Mouse (Mus musculus): ENCODE measurements around the gene Mrps15. TPM values are rescaled to one million over a fixed set of nuclear protein-coding genes. Genes with fewer than 3 reads are reported as not detected.

Gene Mrps15
- polyA plus RNA-seq, 1 experiment from 2014 or later = 140 TPM

DNA sequence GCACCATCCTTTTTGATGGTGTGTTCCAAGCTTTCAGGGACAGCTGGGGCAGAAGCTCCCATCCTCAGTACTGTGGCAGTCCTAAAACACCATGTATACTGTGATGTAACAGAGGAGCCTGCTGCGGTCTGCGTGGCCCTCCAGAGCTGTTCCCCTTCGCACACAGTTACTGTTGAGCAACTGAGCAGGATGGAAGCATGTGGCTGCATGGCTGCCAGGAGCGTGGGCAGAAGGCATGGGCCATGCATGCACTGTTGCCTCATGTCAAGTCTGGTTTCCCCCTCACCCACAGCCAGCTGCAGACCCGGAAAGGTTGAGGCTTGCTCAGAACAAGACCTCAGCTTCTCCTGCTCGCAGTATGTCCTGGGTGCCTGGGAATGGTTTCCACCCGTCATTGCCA is 18.5 kb downstream of the Mrps15 start:
- Histone ChIP-seq H3K9me3 (ENCODE audit: control insufficient read depth, low read length) (no peaks in the 10 kb centered on the region), H3K27ac (ENCODE audit: low read depth, low read length) (no peak overlapping the region), H3K27me3 (ENCODE audit: control insufficient read depth, insufficient read depth, low read length) (no peaks in the 10 kb centered on the region), H3K36me3 (ENCODE audit: control insufficient read depth, insufficient read depth, low read length) (no peaks in the 10 kb centered on the region), H3K9ac (ENCODE audit: low read length) (no peak overlapping the region), H3K4me1 (ENCODE audit: control insufficient read depth, insufficient read depth, low read length) (no peaks in the 10 kb centered on the region), H3K4me2 (no peak overlapping the region), H3K4me3 (ENCODE audit: low read depth, low read length) (no peak overlapping the region)
- ATAC-seq (ENCODE audit: low FRiP score) = no peak
- DNase-seq (ENCODE audit: low spot score, missing footprints) = no peak
- WGBS = 84% methylated on average over 7 of the region's 7 CpGs

DNA sequence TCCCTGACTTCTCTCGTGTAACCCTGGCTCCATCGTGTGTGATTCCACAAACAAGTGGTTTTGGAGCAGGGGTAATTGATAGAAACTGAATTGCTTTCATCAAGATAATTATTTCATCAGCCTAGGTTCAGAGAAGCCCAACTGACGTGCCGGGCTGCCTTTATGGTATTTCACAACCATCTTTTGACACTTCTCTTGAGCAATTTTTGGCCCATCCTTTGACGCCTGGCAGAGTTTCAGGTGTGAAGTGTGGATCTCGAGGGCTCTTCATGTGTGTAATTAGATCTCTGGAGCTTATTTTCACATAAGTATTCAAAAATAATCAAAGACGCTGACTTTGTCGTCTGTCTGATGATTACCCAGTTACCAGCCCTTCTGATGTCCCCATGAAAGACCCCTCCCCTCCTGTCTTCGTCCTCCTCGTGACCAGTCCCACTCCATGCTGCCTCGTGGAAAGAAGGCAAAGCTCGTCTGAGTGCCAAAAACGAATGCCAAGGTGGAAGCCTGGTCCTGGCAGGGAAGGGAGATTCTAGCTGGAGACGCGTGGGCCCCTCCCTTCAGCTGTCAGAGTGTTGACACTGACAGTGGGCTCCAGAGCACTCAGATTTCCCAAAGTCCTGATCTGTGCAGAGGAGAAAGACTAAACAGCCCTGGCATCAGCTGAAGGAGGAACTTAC is 20.8 kb downstream of the Mrps15 start:
- WGBS = 84% methylated on average over 15 of the region's 15 CpGs
- Histone ChIP-seq H3K9me3 (ENCODE audit: control insufficient read depth, low read length) (no peaks in the 10 kb centered on the region), H3K4me1 (ENCODE audit: control insufficient read depth, insufficient read depth, low read length) (no peaks in the 10 kb centered on the region), H3K4me2 (no peak overlapping the region), H3K27me3 (ENCODE audit: control insufficient read depth, insufficient read depth, low read length) (no peaks in the 10 kb centered on the region), H3K27ac (ENCODE audit: low read depth, low read length) (no peak overlapping the region), H3K4me3 (ENCODE audit: low read depth, low read length) (no peak overlapping the region), H3K36me3 (ENCODE audit: control insufficient read depth, insufficient read depth, low read length) (no peaks in the 10 kb centered on the region), H3K9ac (ENCODE audit: low read length) (no peak overlapping the region)
- DNase-seq (ENCODE audit: low spot score, missing footprints) (no peak), ATAC-seq (ENCODE audit: low FRiP score) (no peak)

DNA sequence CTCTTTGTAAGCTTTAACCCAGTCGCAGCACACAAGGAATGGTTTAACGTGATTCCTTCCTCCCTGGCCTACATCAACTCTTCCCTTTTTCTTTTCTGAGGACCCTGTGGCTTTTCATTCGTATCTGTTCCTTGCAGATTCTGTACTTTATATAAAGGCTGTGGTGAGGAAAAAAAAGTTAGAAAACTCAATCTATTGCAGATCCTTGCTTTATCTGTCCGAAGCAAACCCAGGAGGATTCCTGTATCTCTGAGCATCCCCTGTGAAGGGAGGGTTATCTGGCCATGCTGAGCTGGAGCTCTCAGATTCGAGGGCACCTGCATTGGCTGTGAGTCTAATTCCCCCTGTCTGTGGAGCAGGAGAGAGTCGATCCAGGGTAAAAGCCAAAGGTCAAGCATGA is 22.1 kb downstream of the Mrps15 start:
- H3K9me3 ChIP-seq (ENCODE audit: control insufficient read depth, low read length) = no peaks in the 10 kb centered on the region
- 89% methylated on average over 6 of the region's 6 CpGs for WGBS
- H3K9ac ChIP-seq (ENCODE audit: low read length) = no peak overlapping the region
- H3K36me3 ChIP-seq (ENCODE audit: control insufficient read depth, insufficient read depth, low read length) = no peaks in the 10 kb centered on the region
- DNase-seq (ENCODE audit: low spot score, missing footprints) = no peak
- H3K4me3 ChIP-seq (ENCODE audit: low read depth, low read length) = no peak overlapping the region
- no peaks in the 10 kb centered on the region for H3K4me1 ChIP-seq (ENCODE audit: control insufficient read depth, insufficient read depth, low read length)
- H3K27ac ChIP-seq (ENCODE audit: low read depth, low read length) = no peak overlapping the region
- no peaks in the 10 kb centered on the region for H3K27me3 ChIP-seq (ENCODE audit: control insufficient read depth, insufficient read depth, low read length)
- no peak overlapping the region for H3K4me2 ChIP-seq
- ATAC-seq (ENCODE audit: low FRiP score) = no peak

- Histone ChIP-seq H3K4me2 (no peak overlapping the region), H3K27ac (ENCODE audit: low read depth, low read length) (no peak overlapping the region), H3K27me3 (ENCODE audit: control insufficient read depth, insufficient read depth, low read length) (no peaks in the 10 kb centered on the region), H3K36me3 (ENCODE audit: control insufficient read depth, insufficient read depth, low read length) (no peaks in the 10 kb centered on the region), H3K4me3 (ENCODE audit: low read depth, low read length) (no peak overlapping the region), H3K9ac (ENCODE audit: low read length) (no peak overlapping the region), H3K9me3 (ENCODE audit: control insufficient read depth, low read length) (no peaks in the 10 kb centered on the region), H3K4me1 (ENCODE audit: control insufficient read depth, insufficient read depth, low read length) (no peaks in the 10 kb centered on the region)
- 83% methylated on average over 6 of the region's 6 CpGs for WGBS
- ATAC-seq (ENCODE audit: low FRiP score) (no peak), DNase-seq (ENCODE audit: low spot score, missing footprints) (no peak)
Measured at GRCm38 (mm10) chr4:126077833-126078232, 31.1 kb downstream of the Mrps15 start.

GRCm38 (mm10) chr4:126079266-126079665 is 32.5 kb downstream of the Mrps15 start:
- Histone ChIP-seq H3K4me3 (ENCODE audit: low read depth, low read length) (no peak overlapping the region), H3K36me3 (ENCODE audit: control insufficient read depth, insufficient read depth, low read length) (no peaks in the 10 kb centered on the region), H3K4me2 (no peak overlapping the region), H3K9me3 (ENCODE audit: control insufficient read depth, low read length) (no peaks in the 10 kb centered on the region), H3K9ac (ENCODE audit: low read length) (no peak overlapping the region), H3K27me3 (ENCODE audit: control insufficient read depth, insufficient read depth, low read length) (no peaks in the 10 kb centered on the region), H3K27ac (ENCODE audit: low read depth, low read length) (no peak overlapping the region), H3K4me1 (ENCODE audit: control insufficient read depth, insufficient read depth, low read length) (no peaks in the 10 kb centered on the region)
- ATAC-seq (ENCODE audit: low FRiP score) (no peak), DNase-seq (ENCODE audit: low spot score, missing footprints) (peak; percentile 81)
- WGBS = 84% methylated on average over 4 of the region's 4 CpGs

- no peak overlapping the region for H3K4me3 ChIP-seq (ENCODE audit: low read depth, low read length)
- DNase-seq (ENCODE audit: low spot score, missing footprints) = no peak
- 92% methylated on average over 1 of the region's 1 CpGs for WGBS
- H3K27me3 ChIP-seq (ENCODE audit: control insufficient read depth, insufficient read depth, low read length) = no peaks in the 10 kb centered on the region
- no peaks in the 10 kb centered on the region for H3K36me3 ChIP-seq (ENCODE audit: control insufficient read depth, insufficient read depth, low read length)
- no peak overlapping the region for H3K4me2 ChIP-seq
- H3K9ac ChIP-seq (ENCODE audit: low read length) = no peak overlapping the region
- H3K4me1 ChIP-seq (ENCODE audit: control insufficient read depth, insufficient read depth, low read length) = no peaks in the 10 kb centered on the region
- no peaks in the 10 kb centered on the region for H3K9me3 ChIP-seq (ENCODE audit: control insufficient read depth, low read length)
- no peak for ATAC-seq (ENCODE audit: low FRiP score)
- H3K27ac ChIP-seq (ENCODE audit: low read depth, low read length) = no peak overlapping the region
Measured at GRCm38 (mm10) chr4:126081601-126082000, 34.9 kb downstream of the Mrps15 start.

- no peak overlapping the region for H3K4me2 ChIP-seq
- H3K4me1 ChIP-seq (ENCODE audit: control insufficient read depth, insufficient read depth, low read length) = no peaks in the 10 kb centered on the region
- ATAC-seq (ENCODE audit: low FRiP score) = no peak
- H3K4me3 ChIP-seq (ENCODE audit: low read depth, low read length) = no peak overlapping the region
- no peak for DNase-seq (ENCODE audit: low spot score, missing footprints)
- H3K9ac ChIP-seq (ENCODE audit: low read length) = no peak overlapping the region
- H3K27me3 ChIP-seq (ENCODE audit: control insufficient read depth, insufficient read depth, low read length) = no peaks in the 10 kb centered on the region
- no peak overlapping the region for H3K27ac ChIP-seq (ENCODE audit: low read depth, low read length)
- no peaks in the 10 kb centered on the region for H3K9me3 ChIP-seq (ENCODE audit: control insufficient read depth, low read length)
- no peaks in the 10 kb centered on the region for H3K36me3 ChIP-seq (ENCODE audit: control insufficient read depth, insufficient read depth, low read length)
- WGBS = 91% methylated on average over 9 of the region's 9 CpGs
Measured at GRCm38 (mm10) chr4:126083021-126083420, 36.3 kb downstream of the Mrps15 start.

GRCm38 (mm10) chr4:126084382-126084781 is 37.7 kb downstream of the Mrps15 start:
- no peak overlapping the region for H3K4me2 ChIP-seq
- no peaks in the 10 kb centered on the region for H3K36me3 ChIP-seq (ENCODE audit: control insufficient read depth, insufficient read depth, low read length)
- H3K4me3 ChIP-seq (ENCODE audit: low read depth, low read length) = no peak overlapping the region
- WGBS = 66% methylated on average over 8 of the region's 8 CpGs
- no peak overlapping the region for H3K27ac ChIP-seq (ENCODE audit: low read depth, low read length)
- H3K9me3 ChIP-seq (ENCODE audit: control insufficient read depth, low read length) = no peaks in the 10 kb centered on the region
- no peak for DNase-seq (ENCODE audit: low spot score, missing footprints)
- ATAC-seq (ENCODE audit: low FRiP score) = no peak
- H3K4me1 ChIP-seq (ENCODE audit: control insufficient read depth, insufficient read depth, low read length) = no peaks in the 10 kb centered on the region
- H3K27me3 ChIP-seq (ENCODE audit: control insufficient read depth, insufficient read depth, low read length) = no peaks in the 10 kb centered on the region
- H3K9ac ChIP-seq (ENCODE audit: low read length) = no peak overlapping the region

DNA sequence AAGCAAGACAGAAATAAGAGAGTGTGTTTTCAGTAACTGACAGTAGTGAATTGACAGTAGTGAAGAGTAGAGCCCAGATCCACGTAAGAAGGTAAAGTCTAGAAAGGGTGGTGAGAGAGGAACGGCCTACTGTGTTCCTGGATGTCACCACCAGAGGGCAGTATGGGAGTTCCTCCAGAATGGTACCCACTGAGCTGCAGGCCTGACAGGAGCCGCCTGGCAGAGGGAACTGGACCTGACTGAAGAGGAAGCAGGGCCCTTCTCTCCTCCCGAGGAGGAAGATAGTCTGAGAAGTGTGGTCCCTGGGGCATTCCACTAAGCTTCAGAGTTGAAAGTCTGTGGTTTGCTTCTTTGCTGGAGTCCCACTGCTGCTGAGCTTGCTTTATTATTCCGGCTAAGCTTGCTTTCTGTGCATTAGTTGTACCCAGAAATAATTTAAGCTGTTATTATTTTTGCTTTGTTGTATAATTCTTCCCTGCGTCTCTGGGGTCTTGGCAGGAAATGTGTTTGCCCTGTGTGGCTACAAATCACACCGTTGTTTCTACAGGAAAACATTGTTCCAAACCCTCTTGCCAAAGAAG is 39.4 kb downstream of the Mrps15 start:
- Histone ChIP-seq H3K9me3 (ENCODE audit: control insufficient read depth, low read length) (no peaks in the 10 kb centered on the region), H3K4me3 (ENCODE audit: low read depth, low read length) (no peak overlapping the region), H3K4me1 (ENCODE audit: control insufficient read depth, insufficient read depth, low read length) (no peaks in the 10 kb centered on the region), H3K9ac (ENCODE audit: low read length) (no peak overlapping the region), H3K27me3 (ENCODE audit: control insufficient read depth, insufficient read depth, low read length) (no peaks in the 10 kb centered on the region), H3K36me3 (ENCODE audit: control insufficient read depth, insufficient read depth, low read length) (no peaks in the 10 kb centered on the region), H3K27ac (ENCODE audit: low read depth, low read length) (no peak overlapping the region), H3K4me2 (no peak overlapping the region)
- peak; percentile 98 for DNase-seq (ENCODE audit: low spot score, missing footprints)
- peak; percentile 63 for ATAC-seq (ENCODE audit: low FRiP score)
- 34% methylated on average over 7 of the region's 7 CpGs for WGBS

Data from midbrain, embryonic 11.5 days (tissue).